Mouse (Mus musculus) mesoderm, embryonic 11.5 days (tissue): ENCODE measurements at regions not wholly inside any gene's neighbourhood (a gene's known extent, or its start where the extent isn't known, plus 50 kb on each side); places are given as distances from the start of the nearest gene placed in this dataset.
A peak's percentile ranks its signal among the peaks of the same experiment; 100 is the strongest.
"Not testable (repeated sequence)": the region's sequence is repeated elsewhere in the genome, so short reads cannot be mapped to it uniquely, and the experiment has no call there.

Experiments
- DNase-seq: peaks from one replicate; pipeline ENCODE4 v3.0.0-alpha.2; 2012; ENCODE audit warnings: low read depth, low spot score

DNA sequence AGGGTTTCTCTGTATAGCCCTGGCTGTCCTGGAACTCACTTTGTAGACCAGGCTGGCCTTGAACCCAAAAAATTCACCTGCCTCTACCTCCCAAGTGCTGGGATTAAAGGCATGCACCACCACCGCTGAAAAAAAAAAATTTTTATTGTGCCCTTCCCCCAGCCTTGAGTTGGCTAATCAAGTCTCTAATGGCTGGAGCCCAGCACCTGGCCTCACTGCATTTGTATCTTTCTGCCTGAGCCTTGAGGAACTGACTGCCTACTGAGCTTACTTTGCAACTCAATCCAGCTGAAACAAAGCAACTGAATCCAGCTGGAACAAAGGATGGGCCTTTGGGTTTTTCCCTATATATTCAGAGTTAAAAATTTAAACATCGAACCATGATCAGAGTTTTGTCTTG is 153.3 kb upstream of the Ccnh start:
- DNase-seq: no peak

GRCm38 (mm10) chr13:85036830-85037229 is 152.4 kb upstream of the Ccnh start:
- no peak for DNase-seq

DNA sequence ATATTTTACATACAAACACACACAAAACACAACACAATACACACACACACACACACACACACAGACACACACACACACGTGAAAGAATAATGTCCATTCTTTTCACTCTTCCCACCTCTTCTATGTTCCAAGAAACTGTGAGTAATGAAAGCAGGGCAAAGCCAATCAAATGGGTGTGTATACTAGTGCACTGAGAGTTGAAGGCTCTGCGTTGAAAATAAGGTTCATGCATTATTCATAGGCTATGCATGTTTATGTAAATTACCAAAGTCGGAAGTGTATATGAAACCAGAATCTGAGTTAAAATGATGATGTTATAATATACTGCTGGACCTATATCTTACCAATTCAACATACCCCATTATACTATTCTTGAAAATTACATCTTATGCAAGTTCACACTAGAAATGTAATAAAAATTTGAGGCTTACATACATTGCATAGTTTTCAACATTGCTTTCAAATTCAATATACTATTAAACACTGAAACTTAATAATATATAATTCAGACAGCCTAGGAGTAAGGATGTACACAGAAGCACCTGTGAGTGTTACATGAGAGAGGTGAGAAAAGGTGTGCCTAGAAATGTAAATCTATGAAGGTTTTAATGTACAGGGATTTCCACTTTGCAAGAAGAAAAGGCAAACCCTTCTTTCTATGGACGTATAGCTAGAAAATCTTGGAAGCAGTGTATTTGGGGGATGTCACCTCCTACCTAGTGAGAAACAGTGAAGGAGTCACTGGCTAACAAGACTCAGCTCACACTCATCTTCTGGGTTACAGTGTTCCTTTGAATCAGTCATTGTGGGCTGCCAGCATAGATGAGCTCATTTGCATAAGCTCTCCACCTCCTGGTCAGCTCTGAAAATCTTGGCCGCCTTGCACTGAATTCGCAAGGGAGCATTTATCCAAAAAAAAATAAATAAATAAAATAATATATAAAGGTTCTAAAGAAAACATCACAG is 122.3 kb upstream of the Ccnh start:
- DNase-seq: peak; percentile 2

- no peak for DNase-seq
These were observed 121.5 kb upstream of the Ccnh start for GRCm38 (mm10) chr13:85067551-85068283.

- DNase-seq: no peak
These were observed 120.8 kb upstream of the Ccnh start for GRCm38 (mm10) chr13:85068403-85068802.

GRCm38 (mm10) chr13:85083335-85083734 is 105.9 kb upstream of the Ccnh start:
- DNase-seq: no peak

GRCm38 (mm10) chr13:85083742-85084141 is 105.5 kb upstream of the Ccnh start:
- DNase-seq: no peak

DNA sequence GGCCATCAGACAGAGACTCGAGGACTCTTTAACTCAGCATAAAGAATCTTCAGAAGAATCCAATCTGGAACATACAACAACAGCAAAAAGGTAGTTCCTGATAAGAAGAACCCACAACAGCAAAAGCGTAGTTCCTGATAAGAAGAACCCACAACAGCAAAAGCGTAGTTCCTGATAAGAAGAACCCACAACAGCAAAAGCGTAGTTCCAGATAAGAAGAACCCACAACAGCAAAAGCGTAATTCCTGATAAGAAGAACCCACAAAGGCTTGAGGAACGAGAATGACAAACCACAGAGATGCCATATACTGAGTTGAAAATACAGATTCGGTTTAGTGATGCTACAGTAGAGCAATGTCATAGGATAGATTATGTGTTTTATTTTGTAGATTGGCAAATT is 93.0 kb upstream of the Ccnh start:
- no peak for DNase-seq

DNA sequence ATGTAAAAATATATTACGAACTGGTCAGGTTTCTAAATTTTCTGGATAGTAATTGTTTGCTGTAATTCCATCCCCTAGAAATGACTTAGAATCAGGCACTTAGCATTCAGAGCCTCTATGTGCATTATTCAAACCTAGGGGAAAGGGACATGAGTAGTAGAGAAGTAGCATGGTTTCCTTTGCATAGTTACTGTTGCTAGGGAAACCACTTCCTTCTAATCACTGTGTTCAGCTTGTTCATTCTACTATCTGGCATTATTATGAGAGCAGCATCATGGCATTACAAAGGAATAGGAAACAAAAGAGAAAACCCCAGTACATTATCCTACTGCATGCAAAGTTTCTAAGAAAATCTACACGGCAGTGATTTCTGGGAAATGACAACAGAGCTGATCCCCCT is 65.9 kb upstream of the Ccnh start:
- no peak for DNase-seq

DNA sequence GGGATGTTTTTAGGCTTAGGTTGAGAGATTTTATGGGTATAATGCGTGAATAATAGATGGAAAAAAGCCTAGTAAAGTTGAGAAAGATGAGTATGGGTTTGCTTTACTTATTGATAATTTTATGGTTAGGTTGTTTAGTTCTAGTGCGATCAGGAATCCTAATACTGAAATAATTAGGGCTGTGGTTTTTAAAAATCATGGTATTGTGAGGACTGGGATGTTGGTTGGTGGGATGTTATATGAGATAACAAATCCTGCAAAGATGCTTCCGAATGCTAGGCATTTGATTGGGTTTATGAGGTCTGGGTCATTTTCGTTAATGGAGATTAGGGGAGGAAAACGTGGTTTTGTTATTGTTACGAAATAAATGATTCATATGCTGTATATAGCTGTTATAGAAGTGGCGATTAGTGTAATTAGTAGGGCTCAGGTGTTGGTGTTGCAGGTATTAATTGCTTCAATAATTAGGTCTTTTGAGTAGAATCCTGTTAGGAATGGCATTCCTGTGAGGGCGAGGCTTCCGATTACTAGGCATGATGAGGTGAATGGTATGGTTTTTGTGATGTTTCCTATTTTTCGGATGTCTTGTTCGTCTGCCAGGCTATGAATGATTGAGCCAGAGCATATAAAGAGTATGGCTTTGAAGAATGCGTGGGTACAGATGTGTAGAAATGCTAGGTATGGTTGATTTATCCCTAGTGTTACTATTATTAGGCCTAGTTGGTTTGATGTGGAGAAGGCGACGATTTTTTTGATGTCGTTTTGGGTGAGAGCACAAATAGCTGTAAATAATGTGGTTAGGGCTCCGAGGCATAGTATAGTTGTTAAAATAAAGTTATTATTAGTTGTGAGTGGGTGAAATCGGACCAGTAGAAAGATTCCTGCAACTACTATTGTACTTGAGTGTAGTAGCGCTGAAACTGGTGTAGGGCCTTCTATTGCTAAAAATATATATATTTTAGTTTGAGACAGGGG is 62.3 kb upstream of the Ccnh start:
- DNase-seq: not testable (repeated sequence)

- DNase-seq: no peak
These were observed 61.7 kb upstream of the Ccnh start for GRCm38 (mm10) chr13:85127548-85127925.
